Mouse (Mus musculus): ENCODE measurements around the gene Gpd1l. TPM values are rescaled to one million over a fixed set of nuclear protein-coding genes. Genes with fewer than 3 reads are reported as not detected.
A peak's percentile ranks its signal among the peaks of the same experiment; 100 is the strongest.

The Gpd1l gene
- total RNA-seq, 1 experiment from 2014 or later = 21.8 TPM

DNA sequence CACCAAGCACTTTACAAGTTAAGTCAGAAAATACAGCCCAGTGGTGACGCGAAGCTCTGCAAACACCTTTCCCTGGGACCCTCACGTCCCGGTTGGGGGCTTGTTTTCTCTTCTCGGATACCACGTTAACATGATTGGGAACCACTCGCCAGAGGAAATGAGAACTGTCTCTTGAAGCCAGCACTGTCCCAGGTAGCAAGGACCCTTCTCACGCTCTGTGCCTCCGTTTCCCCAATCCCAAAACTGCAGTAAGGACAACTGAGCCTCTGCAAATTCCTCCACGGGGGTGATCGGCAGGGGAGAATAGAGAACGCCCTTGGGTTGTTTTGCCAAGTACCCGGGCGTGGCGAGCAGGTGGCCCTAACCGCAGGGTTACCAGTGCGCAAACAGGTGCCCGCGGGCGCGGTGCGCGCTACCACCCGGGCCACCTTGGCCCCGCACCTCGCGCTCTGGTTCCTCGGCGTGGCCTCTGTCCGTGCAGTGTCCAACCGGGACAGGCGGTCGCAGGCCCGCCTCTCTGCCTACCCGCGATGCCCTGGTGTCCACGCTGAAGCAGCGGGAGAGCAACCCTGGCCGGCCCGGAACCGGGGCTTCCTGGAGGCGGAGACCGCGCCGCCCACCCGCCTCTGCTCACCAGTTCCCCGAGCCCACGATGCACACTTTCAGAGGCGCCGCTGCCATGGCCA is 607 bp downstream of the Gpd1l start:
- ATAC-seq (replicated peaks; ENCODE audit: insufficient number of reproducible peaks, low FRiP score, low TSS enrichment, poor library complexity, severe bottlenecking) = no peak; the same call in 1 of the 2 replicates

DNA sequence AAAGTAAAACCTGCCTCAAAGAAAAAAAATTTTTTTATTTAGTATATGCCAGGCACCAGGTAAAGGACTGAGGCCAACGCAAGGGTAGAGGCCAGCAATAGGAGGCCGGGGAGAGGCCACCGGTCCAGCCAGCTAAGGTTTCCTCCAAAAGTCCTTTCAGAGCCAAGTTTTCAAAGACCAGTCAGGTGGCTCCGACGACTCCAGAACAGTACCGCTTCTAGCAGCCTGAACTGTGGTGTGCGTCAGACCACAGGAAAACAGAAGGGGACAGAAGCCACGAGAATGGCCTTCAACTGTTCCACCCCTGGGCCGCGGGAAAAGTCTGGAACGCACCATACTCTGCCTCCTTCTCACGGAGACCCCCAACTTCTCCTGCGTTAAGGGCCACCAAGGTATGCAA is 1.2 kb downstream of the Gpd1l start:
- ATAC-seq (replicated peaks; ENCODE audit: insufficient number of reproducible peaks, low FRiP score, low TSS enrichment, poor library complexity, severe bottlenecking) = no peak

GRCm38 (mm10) chr9:114930464-114931090 is 3.2 kb downstream of the Gpd1l start:
- no peak for ATAC-seq (replicated peaks; ENCODE audit: insufficient number of reproducible peaks, low FRiP score, low TSS enrichment, poor library complexity, severe bottlenecking)

GRCm38 (mm10) chr9:114925571-114925970 is 8.2 kb downstream of the Gpd1l start:
- ATAC-seq (replicated peaks; ENCODE audit: insufficient number of reproducible peaks, low FRiP score, low TSS enrichment, poor library complexity, severe bottlenecking) = peak; percentile 44; the same call in 1 of the 2 replicates

DNA sequence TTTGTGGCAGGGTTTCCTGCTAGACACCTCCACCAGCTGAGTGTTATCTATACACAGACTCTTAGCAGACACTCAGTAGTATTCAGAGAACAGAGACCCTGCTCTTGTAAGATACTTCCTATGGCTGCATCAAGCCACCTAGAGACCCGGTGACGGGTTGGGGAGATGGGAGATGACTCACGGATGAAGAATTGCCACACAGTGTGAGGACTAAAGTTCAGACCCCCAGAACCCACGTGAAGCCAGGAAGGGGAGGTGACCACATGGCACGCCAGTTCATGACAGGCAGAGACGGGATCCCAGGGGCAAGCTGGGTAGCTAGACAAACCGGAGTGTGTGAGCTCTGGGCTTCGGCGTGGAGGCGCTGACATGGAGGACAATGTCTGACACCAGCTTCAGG is 8.7 kb downstream of the Gpd1l start:
- no peak for ATAC-seq (replicated peaks; ENCODE audit: insufficient number of reproducible peaks, low FRiP score, low TSS enrichment, poor library complexity, severe bottlenecking)

DNA sequence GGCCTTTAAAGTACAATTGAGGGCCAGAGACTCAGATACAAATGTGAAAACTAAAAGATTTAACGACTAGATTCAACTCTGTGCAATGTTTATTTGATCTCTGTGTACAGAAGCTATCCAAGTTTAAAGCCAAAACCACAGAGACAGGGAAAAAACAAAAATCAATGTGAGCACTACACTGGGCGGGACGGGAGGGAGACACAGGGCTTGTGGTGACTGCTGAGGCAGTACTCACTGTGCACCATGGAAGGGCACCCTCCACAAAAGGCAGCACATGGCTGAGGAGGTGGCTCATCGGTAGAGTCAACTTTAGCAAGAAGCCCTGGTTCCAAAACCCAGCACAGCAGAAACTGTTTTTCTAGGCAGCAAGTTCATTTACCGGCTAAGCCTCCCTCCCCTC is 9.3 kb downstream of the Gpd1l start:
- ATAC-seq (replicated peaks; ENCODE audit: insufficient number of reproducible peaks, low FRiP score, low TSS enrichment, poor library complexity, severe bottlenecking) = no peak

DNA sequence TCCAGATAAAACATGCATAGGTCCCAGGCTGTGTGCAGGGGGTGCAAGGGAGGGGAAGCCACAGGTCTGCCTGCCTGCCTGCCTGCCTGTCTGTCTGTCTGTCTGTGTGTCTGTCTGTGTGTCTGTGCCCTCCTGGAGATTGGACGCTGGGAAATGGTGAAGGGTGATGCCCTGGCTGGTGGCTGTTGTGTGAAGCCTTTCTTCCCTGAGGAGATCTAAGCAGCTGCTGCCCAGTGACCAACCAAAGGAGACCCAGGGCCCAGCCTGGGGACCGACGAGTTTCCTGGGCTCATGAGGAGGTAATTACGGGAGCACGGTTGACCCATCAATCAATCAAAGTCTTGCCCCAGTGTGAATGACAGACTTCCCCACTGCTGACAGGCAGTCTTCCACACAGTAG is 11.6 kb downstream of the Gpd1l start:
- no peak for ATAC-seq (replicated peaks; ENCODE audit: insufficient number of reproducible peaks, low FRiP score, low TSS enrichment, poor library complexity, severe bottlenecking)

- no peak for ATAC-seq (replicated peaks; ENCODE audit: insufficient number of reproducible peaks, low FRiP score, low TSS enrichment, poor library complexity, severe bottlenecking)
Observed at GRCm38 (mm10) chr9:114921352-114922081, 12.3 kb downstream of the Gpd1l start.

GRCm38 (mm10) chr9:114920569-114920968 is 13.2 kb downstream of the Gpd1l start:
- ATAC-seq (replicated peaks; ENCODE audit: insufficient number of reproducible peaks, low FRiP score, low TSS enrichment, poor library complexity, severe bottlenecking) = no peak

DNA sequence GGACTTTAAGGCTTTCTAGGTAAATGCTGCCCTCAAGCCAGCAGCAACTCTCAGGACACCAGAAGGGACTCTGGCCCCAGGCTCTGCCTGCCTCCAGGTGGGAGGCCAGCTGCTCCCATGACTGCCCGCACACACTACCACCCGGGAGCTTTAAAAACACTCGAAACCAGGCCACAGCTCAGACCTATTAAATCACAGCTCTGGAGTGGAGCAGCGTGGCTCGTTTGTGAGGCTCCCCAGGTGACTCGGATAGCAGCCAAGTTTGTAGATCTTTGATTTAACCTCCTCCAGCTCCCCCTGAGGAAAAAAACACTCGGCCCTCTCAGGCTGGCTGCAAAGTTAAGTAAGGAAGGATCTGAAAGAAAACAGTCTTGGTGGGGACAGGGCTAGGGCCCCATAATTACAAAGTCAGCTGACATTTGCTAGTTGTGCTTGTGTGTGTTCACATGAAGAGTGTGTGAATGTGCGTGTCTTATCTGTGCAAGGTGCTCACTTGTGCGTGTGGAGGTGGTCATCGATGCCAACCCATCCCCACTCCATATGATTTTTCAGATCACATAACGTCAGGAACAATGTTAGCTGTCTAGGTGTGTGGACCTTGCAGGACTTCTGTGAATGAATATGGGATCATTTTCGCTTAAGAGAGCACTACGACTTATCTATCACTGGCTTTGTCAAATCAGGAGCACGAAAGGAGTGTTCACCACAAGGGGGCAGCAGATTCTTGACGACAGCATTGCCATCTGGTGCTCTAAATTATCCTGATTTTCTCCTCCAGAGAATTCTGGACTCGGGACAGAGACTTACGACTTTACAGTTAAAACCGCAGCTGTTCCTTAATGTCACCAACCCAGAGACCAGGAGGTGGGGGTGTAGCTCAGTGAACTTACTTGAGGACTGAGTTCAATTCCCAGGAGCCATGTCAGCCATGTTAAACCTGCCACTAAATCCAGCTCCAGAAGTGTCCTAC is 20.8 kb downstream of the Gpd1l start:
- ATAC-seq (replicated peaks; ENCODE audit: insufficient number of reproducible peaks, low FRiP score, low TSS enrichment, poor library complexity, severe bottlenecking) = no peak

- no peak for ATAC-seq (replicated peaks; ENCODE audit: insufficient number of reproducible peaks, low FRiP score, low TSS enrichment, poor library complexity, severe bottlenecking)
Observed at GRCm38 (mm10) chr9:114907509-114907908, 26.3 kb downstream of the Gpd1l start.

DNA sequence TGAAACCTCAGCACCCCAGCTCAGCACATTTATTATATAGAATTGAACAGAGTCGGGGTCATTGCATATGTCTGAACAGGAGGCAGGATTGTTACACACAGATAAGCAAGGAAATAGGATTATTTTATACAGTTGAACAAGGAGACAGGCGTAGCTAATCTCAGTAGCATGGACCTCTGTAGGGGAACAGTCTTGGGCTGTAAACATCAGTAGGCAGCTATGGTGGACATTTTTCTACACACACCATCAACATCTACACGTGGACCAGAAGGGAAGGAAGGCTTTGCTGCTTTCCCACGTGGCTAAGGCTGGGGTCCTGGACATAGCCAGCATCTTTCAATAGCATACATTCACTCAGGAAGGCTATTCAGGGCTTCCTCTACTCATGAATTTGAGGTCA is 37.9 kb downstream of the Gpd1l start:
- no peak for ATAC-seq (replicated peaks; ENCODE audit: insufficient number of reproducible peaks, low FRiP score, low TSS enrichment, poor library complexity, severe bottlenecking)

DNA sequence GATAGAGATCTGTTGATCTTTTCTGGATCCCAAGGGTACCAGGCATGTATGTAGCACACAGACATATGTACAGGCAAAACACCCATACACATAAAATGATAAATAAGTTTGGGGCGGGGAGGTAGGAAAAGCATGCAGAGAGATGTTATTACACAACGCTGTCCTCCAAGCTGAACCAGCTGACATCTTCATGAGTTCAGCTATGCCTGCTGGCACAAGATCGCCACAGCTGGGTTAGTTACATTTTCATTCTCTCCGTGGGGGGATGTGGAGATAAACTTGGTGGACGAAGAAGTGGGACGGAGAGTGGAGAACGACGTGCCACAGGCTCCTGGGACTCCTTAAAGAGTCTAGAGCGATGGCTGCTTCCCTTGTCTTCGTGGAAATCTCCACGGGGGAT is 40.8 kb downstream of the Gpd1l start:
- ATAC-seq (replicated peaks; ENCODE audit: insufficient number of reproducible peaks, low FRiP score, low TSS enrichment, poor library complexity, severe bottlenecking) = no peak

- ATAC-seq (replicated peaks; ENCODE audit: insufficient number of reproducible peaks, low FRiP score, low TSS enrichment, poor library complexity, severe bottlenecking) = no peak
Observed at GRCm38 (mm10) chr9:114890377-114890776, 43.4 kb downstream of the Gpd1l start.

DNA sequence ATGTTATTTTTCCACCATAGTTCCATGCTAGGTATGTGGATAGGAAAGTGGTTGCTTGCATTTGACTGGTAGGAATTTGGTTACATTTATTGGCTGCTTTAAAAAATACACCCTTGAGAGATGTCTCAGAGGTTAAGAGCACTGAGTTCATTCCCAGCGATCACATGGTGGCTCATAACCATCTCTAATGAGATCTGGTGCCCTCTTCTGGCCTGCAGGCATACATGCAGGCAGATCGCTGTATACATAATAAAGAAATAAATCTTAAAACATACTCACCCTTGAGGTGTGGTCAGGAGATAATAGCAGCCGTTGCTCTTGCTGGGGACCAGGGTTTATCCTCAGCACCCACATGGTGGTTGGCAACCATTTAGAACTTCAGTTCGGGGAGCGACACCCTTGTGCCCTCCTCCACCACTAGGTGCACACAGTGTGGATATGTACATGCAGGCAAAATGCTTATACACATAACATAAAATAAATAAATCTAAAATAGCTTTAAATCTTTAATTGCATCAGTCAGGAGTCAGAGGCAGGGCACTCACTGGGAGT is 44.9 kb downstream of the Gpd1l start:
- no peak for ATAC-seq (replicated peaks; ENCODE audit: insufficient number of reproducible peaks, low FRiP score, low TSS enrichment, poor library complexity, severe bottlenecking)

- no peak for ATAC-seq (replicated peaks; ENCODE audit: insufficient number of reproducible peaks, low FRiP score, low TSS enrichment, poor library complexity, severe bottlenecking)
Observed at GRCm38 (mm10) chr9:114887699-114888098, 46.1 kb downstream of the Gpd1l start.

- no peak for ATAC-seq (replicated peaks; ENCODE audit: insufficient number of reproducible peaks, low FRiP score, low TSS enrichment, poor library complexity, severe bottlenecking)
Observed at GRCm38 (mm10) chr9:114885991-114886662, 47.7 kb downstream of the Gpd1l start.

DNA sequence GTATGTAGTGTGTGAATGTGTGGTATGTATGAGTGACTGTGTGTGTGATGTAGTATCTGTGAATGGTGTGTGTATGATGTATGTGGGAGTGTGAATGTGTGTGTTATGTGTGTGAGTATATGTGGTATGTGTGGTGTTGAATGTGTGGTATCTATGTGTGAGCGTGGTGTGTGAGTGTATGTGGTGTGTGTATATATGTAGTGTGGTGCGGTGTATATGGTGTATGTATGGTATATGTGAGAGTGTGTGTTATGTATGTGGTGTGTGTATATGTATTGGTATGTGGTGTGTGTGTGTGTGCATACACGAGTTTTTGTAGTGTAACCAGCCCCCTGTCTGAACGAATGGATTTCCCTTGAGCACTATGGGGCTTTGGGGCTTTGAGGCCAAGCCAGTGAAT is 48.2 kb downstream of the Gpd1l start:
- ATAC-seq (replicated peaks; ENCODE audit: insufficient number of reproducible peaks, low FRiP score, low TSS enrichment, poor library complexity, severe bottlenecking) = no peak

Measured in monocyte, adult 5-6 weeks (primary cell).